Mouse (Mus musculus) regulatory T cell (primary cell): ENCODE results near the gene Sh3rf3.

Experiments used
- in situ Hi-C: fragments of 300-600 bp; cut with MboI, MseI; formaldehyde crosslinking; loops from one replicate; pipeline ENCODE4 v1.15.1; 2025; ENCODE audit warnings: high pct_unique_total_duplicates

Gene Sh3rf3

GRCm38 (mm10) chr10:58908451-58908850 lies 95.3 kb downstream of the Sh3rf3 start:
- in situ Hi-C loops, result no loop called here

GRCm38 (mm10) chr10:58915301-58916245 lies 102.4 kb downstream of the Sh3rf3 start:
- in situ Hi-C loops, result no loop called here

DNA sequence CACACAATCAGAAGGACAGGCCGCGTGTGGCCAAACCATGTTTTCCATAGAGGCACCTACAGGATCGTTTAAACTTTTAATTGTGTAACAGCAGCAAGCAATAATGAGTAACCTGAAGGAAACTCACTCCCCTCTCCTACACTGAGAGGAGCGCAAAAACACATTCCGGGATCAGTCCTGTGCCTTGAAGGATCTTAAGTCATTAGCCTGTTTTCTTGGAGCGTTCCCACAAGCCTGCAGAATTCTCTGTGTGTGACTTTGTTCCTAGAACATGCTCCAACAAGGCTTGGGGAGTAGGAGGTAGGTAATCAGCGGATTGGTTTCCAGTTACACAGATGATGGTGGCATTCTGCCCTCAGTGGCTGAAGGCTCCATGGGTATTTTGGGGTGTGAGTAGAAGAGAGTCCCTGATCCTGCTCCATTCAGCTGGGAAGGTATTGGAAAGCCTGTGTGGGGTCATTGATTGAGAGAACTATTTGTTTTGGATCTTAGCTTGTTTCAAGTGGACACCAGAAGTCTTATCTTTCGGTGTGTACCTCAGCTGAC lies 108.6 kb downstream of the Sh3rf3 start:
- in situ Hi-C loops, result no loop called here

- in situ Hi-C loops, result no loop called here
Measured at GRCm38 (mm10) chr10:58922216-58922829, 109.2 kb downstream of the Sh3rf3 start.

GRCm38 (mm10) chr10:58922993-58923392 lies 109.8 kb downstream of the Sh3rf3 start:
- in situ Hi-C loops, result no loop called here

DNA sequence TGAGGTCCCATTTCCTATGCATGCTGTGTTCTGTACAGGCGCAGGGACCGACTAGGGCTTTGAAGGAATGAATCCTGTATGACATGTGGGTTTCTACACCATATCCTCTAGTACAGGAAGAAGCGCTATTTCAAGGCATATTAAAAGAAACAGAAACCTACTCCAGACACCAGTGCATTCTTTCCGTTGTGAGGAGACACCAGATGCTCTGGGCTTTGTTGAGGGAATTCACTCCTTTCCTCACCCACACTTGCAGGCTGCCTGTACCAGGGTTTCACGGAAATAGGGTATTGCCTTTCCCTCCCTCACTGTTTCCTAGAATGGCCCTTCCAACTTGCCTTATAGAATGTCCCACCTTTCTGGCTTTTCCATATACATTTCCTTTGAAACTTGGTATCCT lies 113.4 kb downstream of the Sh3rf3 start:
- in situ Hi-C loops, result no loop called here

- in situ Hi-C loops, result no loop called here
Measured at GRCm38 (mm10) chr10:58928952-58929442, 115.8 kb downstream of the Sh3rf3 start.

DNA sequence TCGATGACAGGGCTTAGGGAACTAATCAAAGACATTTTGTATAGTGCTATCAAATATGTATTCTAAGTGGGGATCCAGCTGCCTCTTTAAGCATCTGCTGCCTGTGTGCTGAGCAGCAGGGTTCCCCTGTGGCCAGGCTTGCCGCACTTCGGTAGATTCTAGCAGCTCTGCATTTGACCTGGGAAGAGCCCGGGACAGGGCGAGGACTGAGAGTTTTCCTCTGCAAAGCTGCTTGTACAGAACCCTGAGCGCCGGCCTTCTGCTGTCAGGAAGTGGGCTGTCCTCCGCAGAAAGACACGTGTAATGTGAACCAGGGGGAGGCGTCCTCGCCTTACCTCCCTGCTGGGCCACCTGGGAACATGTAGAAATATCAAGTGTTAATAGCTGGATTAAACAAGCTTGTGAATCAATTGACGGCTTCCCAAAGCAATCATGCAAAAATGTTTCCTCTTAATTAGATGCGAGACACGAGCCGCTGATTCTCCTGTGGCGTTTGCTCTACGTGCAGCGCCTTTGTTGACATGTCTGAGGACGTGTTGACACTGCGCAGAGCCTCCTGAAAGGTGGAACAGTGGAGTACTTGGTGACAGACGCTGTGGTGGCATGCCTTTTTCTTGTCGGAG lies 119.1 kb downstream of the Sh3rf3 start:
- in situ Hi-C loops, result no loop called here

GRCm38 (mm10) chr10:58935606-58936005 lies 122.4 kb downstream of the Sh3rf3 start:
- in situ Hi-C loops, result no loop called here

GRCm38 (mm10) chr10:58936441-58936860 lies 123.3 kb downstream of the Sh3rf3 start:
- in situ Hi-C loops, result no loop called here

- in situ Hi-C loops, result no loop called here
Measured at GRCm38 (mm10) chr10:58937521-58937920, 124.4 kb downstream of the Sh3rf3 start.

- in situ Hi-C loops, result no loop called here
Measured at GRCm38 (mm10) chr10:58942819-58943218, 129.7 kb downstream of the Sh3rf3 start.

DNA sequence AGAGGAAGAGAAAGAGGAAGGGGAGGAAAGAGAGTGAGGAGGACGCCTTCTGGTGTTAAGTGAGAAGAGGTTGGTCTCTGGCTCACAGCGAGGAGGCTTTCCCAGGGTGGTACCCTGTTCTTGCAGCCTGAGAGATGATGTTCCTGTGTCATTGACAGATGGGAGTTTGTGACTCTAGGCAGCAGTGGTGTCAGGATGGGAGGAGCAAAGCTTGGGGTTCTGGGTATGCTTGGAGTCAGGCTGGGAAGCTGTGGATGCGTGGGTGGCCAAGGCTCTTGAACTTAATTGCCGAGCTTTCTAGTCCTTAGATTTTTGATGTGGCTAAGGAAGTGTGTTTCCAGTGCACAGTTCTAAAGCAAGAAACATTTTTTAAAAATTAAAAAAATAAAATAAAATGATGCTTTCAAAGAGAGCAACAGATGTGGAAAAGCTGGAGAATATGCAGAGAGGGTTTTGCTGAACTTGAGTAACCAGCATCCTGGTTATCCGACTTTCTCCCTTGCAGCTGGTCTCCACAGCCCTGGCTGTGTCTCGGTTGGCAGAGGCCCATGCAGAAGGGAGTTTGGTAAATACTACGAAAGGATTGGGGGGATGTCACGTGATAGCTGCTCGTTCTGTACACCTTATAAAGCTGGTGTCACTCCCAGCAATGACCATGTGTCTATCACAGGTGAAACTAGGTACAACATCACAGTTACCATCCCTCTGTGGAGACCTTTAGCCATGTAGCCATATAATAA lies 130.7 kb downstream of the Sh3rf3 start:
- in situ Hi-C loops, result no loop called here

GRCm38 (mm10) chr10:58944930-58945329 lies 131.8 kb downstream of the Sh3rf3 start:
- in situ Hi-C loops, result no loop called here

DNA sequence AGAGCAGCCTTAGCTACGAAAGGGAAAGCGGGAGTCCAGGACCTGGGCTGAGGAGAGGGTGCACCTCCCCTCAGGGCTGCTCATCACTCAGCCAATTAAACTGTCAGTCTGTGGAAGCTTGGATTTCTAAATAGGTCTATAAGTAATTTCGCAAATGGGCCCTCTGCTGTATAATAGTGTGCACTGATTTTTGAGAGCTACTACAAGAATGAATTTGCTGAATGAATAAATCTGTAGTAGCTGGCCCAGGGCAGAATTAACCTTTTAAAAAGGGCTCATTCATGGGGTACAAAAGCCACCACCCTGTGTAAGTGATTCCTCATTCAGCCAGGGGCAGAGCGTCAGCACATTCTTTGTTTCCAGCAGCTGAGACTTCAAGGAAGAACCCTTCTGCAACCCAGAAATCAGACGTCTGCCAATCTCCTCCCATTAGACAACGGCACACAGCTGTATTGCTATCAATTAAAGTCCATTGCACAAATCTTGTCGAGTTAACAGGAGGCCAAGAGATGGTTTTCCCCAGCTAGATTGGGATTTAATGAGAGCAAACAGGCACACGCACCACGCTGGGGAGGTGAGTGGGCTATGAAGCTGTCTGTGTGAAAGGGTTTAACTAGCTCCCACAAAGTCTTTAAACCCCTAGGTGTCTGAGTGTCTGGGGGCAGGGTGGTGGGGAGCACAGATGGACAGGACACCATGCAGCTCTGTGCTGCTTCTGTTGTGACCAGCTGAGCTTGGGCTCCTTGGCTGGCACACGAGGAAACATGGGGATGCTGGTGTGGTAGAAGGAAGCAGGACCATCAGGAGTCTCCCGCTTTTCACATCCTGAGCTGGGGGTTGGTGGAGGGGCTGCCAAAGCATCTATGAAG lies 136.8 kb downstream of the Sh3rf3 start:
- in situ Hi-C loops, result no loop called here

DNA sequence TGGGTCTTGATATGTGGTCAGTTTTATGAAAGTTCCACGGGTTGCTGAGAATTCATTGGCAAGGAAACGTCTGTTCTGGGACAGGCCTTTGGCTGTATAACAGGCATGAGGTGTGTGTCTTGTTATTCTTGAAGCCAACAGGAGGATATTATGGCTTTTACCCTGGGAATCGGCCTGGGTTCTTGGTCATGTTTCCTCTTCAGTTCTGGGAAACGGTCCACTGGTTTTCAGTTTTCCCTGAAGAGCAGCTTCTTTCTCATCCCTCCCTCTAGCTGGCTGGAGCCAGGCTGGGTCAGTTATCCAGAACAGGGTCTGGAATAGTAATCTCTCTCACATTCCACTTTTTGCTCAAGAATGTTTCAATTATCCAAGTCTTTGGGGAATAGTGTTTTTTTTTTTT lies 147.0 kb downstream of the Sh3rf3 start:
- in situ Hi-C loops, result no loop called here

- in situ Hi-C loops, result no loop called here
Measured at GRCm38 (mm10) chr10:58968236-58968635, 155.1 kb downstream of the Sh3rf3 start.

- in situ Hi-C loops, result no loop called here
Measured at GRCm38 (mm10) chr10:58969351-58969750, 156.2 kb downstream of the Sh3rf3 start.

- in situ Hi-C loops, result no loop called here
Measured at GRCm38 (mm10) chr10:58972115-58972514, 159.0 kb downstream of the Sh3rf3 start.

DNA sequence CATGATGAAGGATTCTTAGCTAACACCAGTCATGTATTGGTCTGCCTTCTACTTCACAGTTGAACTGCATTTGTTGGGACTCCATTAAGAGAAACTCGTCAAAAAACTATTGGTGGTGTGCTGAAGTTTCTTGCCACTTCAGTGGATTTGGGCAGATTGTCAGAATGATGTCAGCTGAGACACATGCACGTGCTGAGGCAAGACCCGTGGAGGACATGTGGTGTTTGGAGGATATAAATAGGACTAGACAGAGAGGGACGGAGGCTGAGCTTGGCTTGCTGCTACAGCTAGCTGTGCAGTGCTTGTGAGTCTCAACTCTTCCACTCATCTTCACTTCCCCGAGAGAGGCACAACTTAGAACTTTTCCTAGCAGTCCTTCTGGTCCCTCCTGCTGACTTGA lies 161.0 kb downstream of the Sh3rf3 start:
- in situ Hi-C loops, result no loop called here
